Mouse (Mus musculus): ENCODE data around the gene Nudt4. TPM values are rescaled to one million over a fixed set of nuclear protein-coding genes. Genes with fewer than 3 reads are reported as not detected.
A peak's percentile ranks its signal among the peaks of the same experiment; 100 is the strongest.

The Nudt4 gene
- total RNA-seq, 2 experiments from 2014 or later = 263 to 282 TPM

- DNase-seq (ENCODE audit: low spot score) = no peak
- intact Hi-C loops (cut with DNase I) = no loop called here
Measured at GRCm38 (mm10) chr10:95509263-95509662, 54.7 kb downstream of the Nudt4 start.

GRCm38 (mm10) chr10:95508793-95509192 is 55.2 kb downstream of the Nudt4 start:
- intact Hi-C loops (cut with DNase I) = no loop called here
- no peak for DNase-seq (ENCODE audit: low spot score)

GRCm38 (mm10) chr10:95508126-95508525 is 55.8 kb downstream of the Nudt4 start:
- no peak for DNase-seq (ENCODE audit: low spot score)
- intact Hi-C loops (cut with DNase I) = no loop called here

- no peak for DNase-seq (ENCODE audit: low spot score)
- intact Hi-C loops (cut with DNase I) = no loop called here
Measured at GRCm38 (mm10) chr10:95504341-95504740, 59.6 kb downstream of the Nudt4 start.

GRCm38 (mm10) chr10:95503443-95504235 is 60.3 kb downstream of the Nudt4 start:
- no peak for DNase-seq (ENCODE audit: low spot score)
- intact Hi-C loops (cut with DNase I) = no loop called here

- DNase-seq (ENCODE audit: low spot score) = peak; percentile 67
- intact Hi-C loops (cut with DNase I) = loop anchor here (1.0 kb wide), 1 partner anchor 13 kb away; no protein-coding TSS in a partner anchor
Measured at GRCm38 (mm10) chr10:95501463-95502081, 62.4 kb downstream of the Nudt4 start, which contains the start of gene Mrpl42. Mrpl42 (minus strand) TSS chr10:95501940.

GRCm38 (mm10) chr10:95501033-95501432 is 62.9 kb downstream of the Nudt4 start:
- intact Hi-C loops (cut with DNase I) = no loop called here
- DNase-seq (ENCODE audit: low spot score) = no peak

Small RNA genes lying within 50 kb of the gene (microRNA-seq; reads per million reads assigned to microRNA genes)
- gene Mir3058 = 65.3 reads per million, percentile 52 among the genes with 10 or more reads in this experiment

Other genes starting within 250 kb of the Nudt4 start
- 1 to 10 TPM; 7.9 to 9.3 TPM for gene Cradd, start 240.0 kb downstream of the Nudt4 start, total RNA-seq (2021)
- gene Socs2, start 147.0 kb downstream of the Nudt4 start, total RNA-seq (2021) = 10 to 100 TPM; 46.3 to 59.1 TPM
- 100 to 1,000 TPM; 456 to 473 TPM for gene Mrpl42, start 62.2 kb downstream of the Nudt4 start, total RNA-seq (2021)
- 100 to 1,000 TPM in 1 of 2 experiments, 10 to 100 TPM in 1; 90.3 to 106 TPM for gene Ube2n, start 49.0 kb downstream of the Nudt4 start, total RNA-seq (2021)
- gene Anapc15-ps, start 109.3 kb upstream of the Nudt4 start, total RNA-seq (2021) = not detected